Mouse (Mus musculus) heart, embryonic 11.5 days (tissue): ENCODE results near the gene Slc4a4. TPM values are rescaled to one million over a fixed set of nuclear protein-coding genes. Genes with fewer than 3 reads are reported as not detected.
A peak's percentile ranks its signal among the peaks of the same experiment; 100 is the strongest.

ENCODE experiments used
- ATAC-seq: fragments of 200-750 bp; cut with Nextera tagmentation; replicated peaks from 2 replicates; pipeline ENCODE4 v1.8.0; 2017; ENCODE audit warnings: moderate library complexity; ENCODE audit not compliant: insufficient number of reproducible peaks, low FRiP score, low TSS enrichment
- H3K27ac ChIP-seq: fragments of 300-500 bp; sonication (generic); 2 replicates; pipeline ENCODE4 v1.5.1; 2014; ENCODE audit warnings: mild to moderate bottlenecking, low read depth, low read length
- H3K27me3 ChIP-seq: fragments of 300-500 bp; sonication (generic); 2 replicates; pipeline ENCODE4 v1.6.1; 2014; ENCODE audit warnings: mild to moderate bottlenecking, low read length, mixed read lengths; ENCODE audit not compliant: control insufficient read depth, insufficient read depth
- H3K36me3 ChIP-seq: fragments of 300-500 bp; sonication (generic); 2 replicates; pipeline ENCODE4 v1.6.1; 2014; ENCODE audit warnings: mild to moderate bottlenecking, low read length, moderate library complexity, mixed read lengths; ENCODE audit not compliant: control insufficient read depth, insufficient read depth
- H3K4me1 ChIP-seq: fragments of 300-500 bp; sonication (generic); 2 replicates; pipeline ENCODE4 v1.6.1; 2014; ENCODE audit warnings: low read length; ENCODE audit not compliant: control insufficient read depth, insufficient read depth
- H3K4me2 ChIP-seq: fragments of 300-500 bp; sonication (generic); 2 replicates; pipeline ENCODE4 v1.6.1; 2014; ENCODE audit warnings: mild to moderate bottlenecking, moderate library complexity
- H3K4me3 ChIP-seq: fragments of 300-500 bp; sonication (generic); 2 replicates; pipeline ENCODE4 v1.5.1; 2014; ENCODE audit warnings: low read depth, low read length
- H3K9ac ChIP-seq: fragments of 300-500 bp; sonication (generic); 2 replicates; pipeline ENCODE4 v1.6.1; 2014; ENCODE audit warnings: mild to moderate bottlenecking, low read depth, low read length, moderate library complexity
- H3K9me3 ChIP-seq: fragments of 300-500 bp; sonication (generic); replicated peaks from 2 replicates; pipeline ENCODE4 v1.6.1; 2016; ENCODE audit warnings: low read length; ENCODE audit not compliant: control insufficient read depth
- WGBS: fragments of 180-500 bp; shearing (Covaris S2); extraction: QIAGEN DNeasy Blood & Tissue Kit; methylation state at CpG from one replicate; pipeline ENCODE4 v1.1.7; 2014; ENCODE audit not compliant: insufficient replicate concordance; 5-methylcytosine and 5-hydroxymethylcytosine counted together
- polyA plus RNA-seq: library from polyadenylated mRNA; unstranded; fragments of >200 nt; fragmentation: Nextera tagmentation; extraction: Ambion mirVana; gene quantifications from 2 replicates; pipeline ENCODE4 v1.2.1, GENCODE M21; 2014

Slc4a4 gene
- polyA plus RNA-seq, 1 experiment from 2014 or later, result 3.4 TPM

- no peak overlapping the region for H3K27ac ChIP-seq
- ATAC-seq, result no peak
- no peaks in the 10 kb centered on the region for H3K9me3 ChIP-seq
- peaks cover 11% of the 10 kb centered on the region; the same call in 1 of the 2 replicates for H3K4me1 ChIP-seq
- WGBS, result 40% methylated on average over 13 of the region's 13 CpGs
- H3K4me3 ChIP-seq, result no peak overlapping the region
- H3K9ac ChIP-seq, result no peak overlapping the region
- no peaks in the 10 kb centered on the region for H3K27me3 ChIP-seq
- H3K36me3 ChIP-seq, result no peaks in the 10 kb centered on the region
- no peak overlapping the region for H3K4me2 ChIP-seq
These were observed 260.7 kb downstream of the Slc4a4 start for GRCm38 (mm10) chr5:89147282-89147790.

DNA sequence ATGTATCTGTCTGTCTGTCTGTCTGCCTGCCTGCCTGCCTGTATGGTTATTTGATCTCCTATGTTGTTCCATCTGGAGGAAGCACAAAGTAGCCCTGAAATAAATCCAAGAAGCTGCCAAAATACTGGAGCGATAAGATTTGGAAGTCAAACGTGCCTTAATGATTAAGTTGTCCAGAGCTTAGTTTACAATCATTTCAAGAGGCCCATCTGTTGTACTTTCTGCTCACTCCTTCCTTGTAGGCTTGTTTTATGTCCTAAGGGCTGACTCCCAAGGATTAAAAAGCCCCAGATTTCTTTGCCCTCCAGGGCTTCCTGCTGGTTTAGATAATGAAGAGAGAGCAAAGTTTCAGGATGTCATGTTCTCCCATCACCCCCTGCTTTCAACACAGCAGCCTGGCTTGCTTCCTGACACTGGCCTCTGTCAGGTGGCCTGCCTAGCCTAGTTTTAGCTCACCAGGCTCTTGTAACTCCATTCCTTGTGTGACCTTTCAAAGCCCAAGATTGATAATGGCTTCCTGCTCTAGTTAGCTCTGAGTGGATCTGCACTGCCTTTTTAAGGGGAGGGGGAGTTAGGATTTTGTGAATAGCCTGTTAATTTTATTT, 262.9 kb downstream of the Slc4a4 start:
- Histone ChIP-seq H3K4me3 (no peak overlapping the region), H3K4me1 (peaks cover 11% of the 10 kb centered on the region; the same call in 1 of the 2 replicates), H3K4me2 (no peak overlapping the region), H3K9ac (no peak overlapping the region), H3K36me3 (no peaks in the 10 kb centered on the region), H3K27me3 (no peaks in the 10 kb centered on the region), H3K27ac (peak overlapping the region; percentile 50; the same call in 1 of the 2 replicates), H3K9me3 (no peaks in the 10 kb centered on the region)
- ATAC-seq, result peak; percentile 68
- WGBS, result 14% methylated on average over 2 of the region's 2 CpGs

- ATAC-seq, result no peak
- Histone ChIP-seq H3K36me3 (no peaks in the 10 kb centered on the region), H3K4me1 (peaks cover 11% of the 10 kb centered on the region; the same call in 1 of the 2 replicates), H3K9me3 (no peaks in the 10 kb centered on the region), H3K9ac (no peak overlapping the region), H3K4me3 (no peak overlapping the region), H3K27ac (no peak overlapping the region), H3K4me2 (no peak overlapping the region), H3K27me3 (no peaks in the 10 kb centered on the region)
- WGBS, result 74% methylated on average over 3 of the region's 3 CpGs
These were observed 264.5 kb downstream of the Slc4a4 start for GRCm38 (mm10) chr5:89151076-89151475.

- no peak overlapping the region for H3K27ac ChIP-seq
- no peak overlapping the region for H3K4me3 ChIP-seq
- 79% methylated on average over 2 of the region's 2 CpGs for whole genome bisulfite sequencing
- H3K4me2 ChIP-seq, result no peak overlapping the region
- H3K9me3 ChIP-seq, result no peaks in the 10 kb centered on the region
- no peaks in the 10 kb centered on the region for H3K27me3 ChIP-seq
- ATAC-seq, result no peak
- H3K4me1 ChIP-seq, result no peaks in the 10 kb centered on the region
- H3K9ac ChIP-seq, result no peak overlapping the region
- H3K36me3 ChIP-seq, result no peaks in the 10 kb centered on the region
These were observed 284.6 kb downstream of the Slc4a4 start for GRCm38 (mm10) chr5:89171025-89171718.

GRCm38 (mm10) chr5:89190063-89190462, 303.4 kb downstream of the Slc4a4 start:
- 72% methylated on average over 3 of the region's 3 CpGs for WGBS
- Histone ChIP-seq H3K4me1 (no peaks in the 10 kb centered on the region), H3K27ac (no peak overlapping the region), H3K4me2 (no peak overlapping the region), H3K27me3 (no peaks in the 10 kb centered on the region), H3K36me3 (no peaks in the 10 kb centered on the region), H3K4me3 (no peak overlapping the region), H3K9me3 (no peaks in the 10 kb centered on the region), H3K9ac (no peak overlapping the region)
- ATAC-seq, result no peak

DNA sequence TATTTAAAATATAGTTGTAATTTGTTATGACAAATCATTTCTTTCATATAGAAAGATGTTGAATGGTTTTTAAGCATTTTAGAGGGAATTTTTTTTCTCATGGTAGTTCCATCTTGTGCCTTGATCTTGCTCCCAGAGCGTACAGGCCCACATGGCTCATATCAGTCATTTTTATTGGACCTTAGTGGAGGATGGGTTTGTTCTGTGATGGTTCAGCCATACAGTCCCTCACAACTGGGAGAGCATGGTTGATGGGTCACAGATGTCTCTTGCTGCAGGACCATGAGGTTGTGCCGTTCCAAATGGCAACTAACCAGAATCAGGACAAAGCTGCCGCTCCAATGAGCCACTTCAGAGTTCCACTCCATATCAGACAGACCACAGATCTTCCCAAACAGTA, 308.0 kb downstream of the Slc4a4 start:
- H3K4me1 ChIP-seq, result no peaks in the 10 kb centered on the region
- H3K4me3 ChIP-seq, result no peak overlapping the region
- no peak overlapping the region for H3K9ac ChIP-seq
- no peak overlapping the region for H3K4me2 ChIP-seq
- no peaks in the 10 kb centered on the region for H3K36me3 ChIP-seq
- H3K27ac ChIP-seq, result no peak overlapping the region
- H3K9me3 ChIP-seq, result no peaks in the 10 kb centered on the region
- 93% methylated on average over 3 of the region's 3 CpGs for WGBS
- ATAC-seq, result no peak
- no peaks in the 10 kb centered on the region for H3K27me3 ChIP-seq

DNA sequence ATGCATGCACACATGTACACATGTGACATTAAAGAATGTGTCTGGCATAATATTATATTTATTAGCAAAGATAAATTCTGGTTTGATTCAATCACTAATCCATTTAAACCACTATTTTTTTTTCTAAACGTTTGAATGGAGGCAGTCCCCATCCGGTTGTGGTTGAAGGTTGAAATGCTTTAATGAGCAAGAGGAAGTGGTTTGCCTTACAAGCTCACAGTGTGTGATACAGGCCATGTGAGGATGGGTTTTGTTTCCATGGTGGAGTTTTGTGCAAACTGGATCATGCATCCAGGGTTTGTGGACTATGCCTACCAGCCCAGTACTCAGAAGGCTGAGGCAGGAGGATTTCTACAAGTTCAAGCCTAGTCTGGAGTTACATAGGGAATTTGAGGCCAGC, 311.9 kb downstream of the Slc4a4 start:
- Histone ChIP-seq H3K36me3 (no peaks in the 10 kb centered on the region), H3K9ac (no peak overlapping the region), H3K9me3 (no peaks in the 10 kb centered on the region), H3K27ac (no peak overlapping the region), H3K27me3 (no peaks in the 10 kb centered on the region), H3K4me3 (no peak overlapping the region), H3K4me1 (no peaks in the 10 kb centered on the region), H3K4me2 (no peak overlapping the region)
- WGBS, result 70% methylated on average over 2 of the region's 2 CpGs
- ATAC-seq, result no peak

DNA sequence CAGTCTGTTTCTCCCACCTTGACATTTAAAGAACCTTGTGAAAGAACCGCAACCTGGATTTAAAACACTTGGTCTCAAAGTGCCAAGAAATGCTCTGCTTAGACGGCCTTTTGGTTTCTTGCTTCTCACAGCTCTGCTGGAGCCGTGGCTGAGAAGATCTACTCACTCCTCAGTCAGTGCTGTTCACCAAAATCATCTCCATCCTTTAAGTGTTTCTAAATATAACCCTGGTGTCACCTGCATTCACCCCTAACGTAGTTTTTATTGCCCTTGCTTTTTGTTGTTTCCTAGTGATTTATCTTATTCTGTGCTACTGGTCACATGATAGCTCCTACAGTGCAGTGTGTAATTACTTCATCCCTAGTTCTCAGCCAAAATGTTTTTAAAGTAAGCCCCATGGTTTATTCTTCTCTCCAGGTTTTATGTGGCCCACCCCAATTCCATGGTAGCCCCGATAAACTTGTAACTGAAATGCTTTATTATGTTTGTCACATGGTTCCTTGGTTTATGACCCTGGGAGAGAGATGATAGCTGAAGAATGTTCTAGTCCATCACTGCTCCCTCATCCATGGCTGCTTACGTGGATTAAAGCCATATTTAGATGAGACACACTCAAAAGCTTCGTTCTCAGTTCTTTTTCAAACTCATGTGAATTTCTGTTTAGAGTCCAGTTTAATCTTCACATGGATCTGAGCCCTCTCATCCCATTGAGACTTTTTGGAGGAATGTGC, 323.5 kb downstream of the Slc4a4 start:
- no peaks in the 10 kb centered on the region for H3K27me3 ChIP-seq
- H3K9ac ChIP-seq, result no peak overlapping the region
- H3K4me2 ChIP-seq, result no peak overlapping the region
- 75% methylated on average over 7 of the region's 7 CpGs for WGBS
- H3K4me3 ChIP-seq, result no peak overlapping the region
- H3K27ac ChIP-seq, result no peak overlapping the region
- ATAC-seq, result no peak
- H3K4me1 ChIP-seq, result no peaks in the 10 kb centered on the region
- H3K9me3 ChIP-seq, result no peaks in the 10 kb centered on the region
- H3K36me3 ChIP-seq, result no peaks in the 10 kb centered on the region
